Mouse (Mus musculus) liver, adult 10 weeks (tissue): ENCODE measurements around the gene Pomc. TPM values are rescaled to one million over a fixed set of nuclear protein-coding genes. Genes with fewer than 3 reads are reported as not detected.

Experiments
- polyA plus RNA-seq: library from polyadenylated mRNA; stranded (reverse); fragments of 350-450 nt; fragmentation: Illumina TruSeq; extraction: RNeasy Lipid Tissue Mini Kit (QIAGEN cat#74804); gene quantifications from one replicate; pipeline ENCODE4 v1.2.3, GENCODE M21; 2014; ENCODE audit warnings: low read depth, low replicate concordance

Pomc gene
- not detected for polyA plus RNA-seq

DNA sequence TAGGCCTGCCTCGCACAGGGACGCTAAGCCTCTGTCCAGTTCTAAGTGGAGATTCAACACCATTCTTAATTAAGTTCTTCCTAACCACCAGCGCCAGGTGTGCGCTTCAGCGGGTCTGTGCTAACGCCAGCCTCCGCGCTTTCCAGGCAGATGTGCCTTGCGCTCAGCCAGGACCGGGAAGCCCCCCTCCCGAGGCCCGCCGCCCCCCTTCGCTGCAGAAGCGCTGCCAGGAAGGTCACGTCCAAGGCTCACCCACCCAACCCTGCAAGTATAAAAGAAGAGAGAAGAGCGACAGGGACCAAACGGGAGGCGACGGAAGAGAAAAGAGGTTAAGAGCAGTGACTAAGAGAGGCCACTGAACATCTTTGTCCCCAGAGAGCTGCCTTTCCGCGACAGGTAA lies at the start of gene Pomc:
TSS of gene Pomc (plus strand) at position 301 of the 400 bp plus-strand sequence.

Other genes with a start within 250 kb of the Pomc start
- 3.2 TPM for gene Dnmt3a, start 148.9 kb upstream of the Pomc start, polyA plus RNA-seq
- gene Efr3b, start 84.0 kb downstream of the Pomc start, polyA plus RNA-seq: 0.21 TPM
- 0.40 TPM for gene Dnajc27, start 127.6 kb downstream of the Pomc start, polyA plus RNA-seq
- gene Adcy3, start 178.2 kb downstream of the Pomc start, polyA plus RNA-seq: not detected